Mouse (Mus musculus) forebrain, postnatal 0 days (tissue): ENCODE data around the gene Frat2. TPM values are rescaled to one million over a fixed set of nuclear protein-coding genes. Genes with fewer than 3 reads are reported as not detected.

Source experiments
- ATAC-seq: fragments of 200-750 bp; cut with Nextera tagmentation; 2 replicates; pipeline ENCODE4 v1.8.0; 2017; ENCODE audit warnings: mild to moderate bottlenecking, moderate library complexity
- DNase-seq: peaks from one replicate; pipeline ENCODE4 v3.0.0-alpha.2; 2015
- H3K27ac ChIP-seq: fragments of 300-500 bp; sonication (generic); 2 replicates; pipeline ENCODE4 v1.5.1; 2014; ENCODE audit warnings: low read depth, mild to moderate bottlenecking, antibody characterized with exemption, low read length, moderate library complexity, mixed read lengths
- H3K27me3 ChIP-seq: fragments of 300-500 bp; sonication (generic); 2 replicates; pipeline ENCODE4 v1.6.1; 2014; ENCODE audit warnings: mild to moderate bottlenecking, low read length, mixed read lengths; ENCODE audit not compliant: insufficient read depth
- H3K36me3 ChIP-seq: fragments of 300-500 bp; sonication (generic); 2 replicates; pipeline ENCODE4 v1.6.1; 2014; ENCODE audit warnings: mild to moderate bottlenecking, moderate library complexity; ENCODE audit not compliant: insufficient read depth
- H3K4me1 ChIP-seq: fragments of 300-500 bp; sonication (generic); 2 replicates; pipeline ENCODE4 v1.6.1; 2014; ENCODE audit warnings: antibody characterized with exemption; ENCODE audit not compliant: insufficient read depth
- H3K4me2 ChIP-seq: fragments of 300-500 bp; sonication (generic); 2 replicates; pipeline ENCODE4 v1.6.1; 2014; ENCODE audit warnings: low read depth, mild to moderate bottlenecking, moderate library complexity
- H3K4me3 ChIP-seq: fragments of 300-500 bp; sonication (generic); 2 replicates; pipeline ENCODE4 v1.5.1; 2014; ENCODE audit warnings: low read depth, low read length, mixed read lengths
- H3K9ac ChIP-seq: fragments of 300-500 bp; sonication (generic); 2 replicates; pipeline ENCODE4 v1.6.1; 2014; ENCODE audit warnings: mild to moderate bottlenecking
- H3K9me3 ChIP-seq: fragments of 300-500 bp; sonication (generic); 2 replicates; pipeline ENCODE4 v1.6.1; 2016; ENCODE audit warnings: low read length
- CTCF ChIP-seq: sonication (generic); IDR thresholded peaks from 2 replicates; pipeline ENCODE4 v1.5.1; 2016; ENCODE audit warnings: antibody characterized with exemption, control low read depth, low read depth
- whole genome bisulfite sequencing: fragments of 180-500 bp; shearing (Covaris S2); extraction: QIAGEN DNeasy Blood & Tissue Kit; methylation state at CpG from one replicate; pipeline ENCODE4 v1.1.7; 2014; 5-methylcytosine and 5-hydroxymethylcytosine counted together
- polyA plus RNA-seq: library from polyadenylated mRNA; unstranded; fragments of >200 nt; fragmentation: Nextera tagmentation; extraction: Ambion mirVana; gene quantifications from 2 replicates; pipeline ENCODE4 v1.2.1, GENCODE M21; 2015
- total RNA-seq: library from RNA; depleted of rRNA; stranded (reverse); fragments of >200 nt; gene quantifications from 2 replicates; pipeline ENCODE4 v1.2.3, GENCODE M21; 2014

Frat2 gene
- total and polyA plus RNA-seq, 2 experiments from 2014 or later: 15.5 to 22.4 TPM

GRCm38 (mm10) chr19:41831718-41832391 is 16.1 kb downstream of the Frat2 start:
- Histone ChIP-seq H3K4me2 (peak overlapping the region; percentile 72), H3K9ac (peak overlapping the region; percentile 85), H3K27me3 (no peaks in the 10 kb centered on the region), H3K9me3 (no peaks in the 10 kb centered on the region), H3K4me1 (peaks cover 22% of the 10 kb centered on the region), H3K36me3 (no peaks in the 10 kb centered on the region), H3K27ac (peak overlapping the region; percentile 95; the same call in 1 of the 2 replicates), H3K4me3 (peak overlapping the region; percentile 76)
- ATAC-seq (no peak), DNase-seq (peak; percentile 21)
- WGBS: 13% methylated on average over 14 of the region's 14 CpGs
- TF ChIP-seq CTCF: no peak

GRCm38 (mm10) chr19:41831101-41831570 is 16.8 kb downstream of the Frat2 start:
- WGBS: under 1% methylated on average over 17 of the region's 19 CpGs
- peak; percentile 63 for DNase-seq

GRCm38 (mm10) chr19:41830106-41831031 is 17.6 kb downstream of the Frat2 start:
- Histone ChIP-seq H3K9ac (peak overlapping the region; percentile 85), H3K9me3 (no peaks in the 10 kb centered on the region), H3K36me3 (no peaks in the 10 kb centered on the region), H3K4me1 (peaks cover 20% of the 10 kb centered on the region), H3K4me3 (peak overlapping the region; percentile 76), H3K27me3 (no peaks in the 10 kb centered on the region), H3K4me2 (peak overlapping the region; percentile 72), H3K27ac (peak overlapping the region; percentile 95)
- DNase-seq: peak; percentile 72
- TF ChIP-seq CTCF: 0 out of 2 replicates have a peak, but pooled peaks have one; percentile 16
- WGBS: 6% methylated on average over 90 of the region's 112 CpGs
- ATAC-seq: peak; percentile 63

More at GRCm38 (mm10) chr19:41831101-41831570, 16.8 kb downstream of the Frat2 start:
- no peak for ATAC-seq
- Histone ChIP-seq H3K9ac (peak overlapping the region; percentile 85), H3K27me3 (no peaks in the 10 kb centered on the region), H3K36me3 (no peaks in the 10 kb centered on the region), H3K27ac (peak overlapping the region; percentile 95), H3K4me1 (peaks cover 22% of the 10 kb centered on the region), H3K9me3 (no peaks in the 10 kb centered on the region), H3K4me2 (peak overlapping the region; percentile 72), H3K4me3 (peak overlapping the region; percentile 76)
- TF ChIP-seq CTCF: no peak

GRCm38 (mm10) chr19:41829381-41830105 is 18.4 kb downstream of the Frat2 start, which contains the start of gene Frat1:
Gene Frat1, plus strand, starts transcription at chr19:41829970.
- peak within 1 kb of the TSS; percentile 72 for H3K4me2 ChIP-seq
- H3K4me1 ChIP-seq: peaks cover 14% of the 10 kb centered on the region
- H3K36me3 ChIP-seq: no peaks in the 10 kb centered on the region
- H3K9ac ChIP-seq: peak within 1 kb of the TSS; percentile 85
- TF ChIP-seq CTCF: peak; percentile 34
- H3K27me3 ChIP-seq: no peaks in the 10 kb centered on the region
- peak; percentile 95 for ATAC-seq
- H3K27ac ChIP-seq: peak within 1 kb of the TSS; percentile 95
- peak within 1 kb of the TSS; percentile 76 for H3K4me3 ChIP-seq
- no peaks in the 10 kb centered on the region for H3K9me3 ChIP-seq
- WGBS: under 1% methylated on average over 39 of the region's 39 CpGs
- peak; percentile 96 for DNase-seq

- peak overlapping the region; percentile 85 for H3K9ac ChIP-seq
- H3K4me3 ChIP-seq: peak overlapping the region; percentile 76
- DNase-seq (no peak), ATAC-seq (no peak)
- WGBS: 55% methylated on average over 3 of the region's 3 CpGs
- H3K27ac ChIP-seq: peak overlapping the region; percentile 95
- H3K4me2 ChIP-seq: peak overlapping the region; percentile 72
- TF ChIP-seq CTCF: no peak
- H3K36me3 ChIP-seq: no peaks in the 10 kb centered on the region
- no peaks in the 10 kb centered on the region for H3K9me3 ChIP-seq
- H3K27me3 ChIP-seq: no peaks in the 10 kb centered on the region
- peaks cover 14% of the 10 kb centered on the region for H3K4me1 ChIP-seq
Observed at GRCm38 (mm10) chr19:41828941-41829340, 19.0 kb downstream of the Frat2 start.

GRCm38 (mm10) chr19:41826529-41826928 is 21.4 kb downstream of the Frat2 start:
- Histone ChIP-seq H3K36me3 (no peaks in the 10 kb centered on the region), H3K27me3 (no peaks in the 10 kb centered on the region), H3K9ac (no peak overlapping the region), H3K27ac (no peak overlapping the region), H3K9me3 (no peaks in the 10 kb centered on the region), H3K4me1 (no peaks in the 10 kb centered on the region), H3K4me3 (no peak overlapping the region), H3K4me2 (no peak overlapping the region)
- no peak for DNase-seq
- TF ChIP-seq CTCF: no peak
- WGBS: 82% methylated on average over 3 of the region's 3 CpGs
- no peak for ATAC-seq
